Mouse (Mus musculus) right cerebral cortex, postnatal 10 days (tissue): ENCODE measurements around the gene Vmn1r116.
"Not testable (repeated sequence)": the region's sequence is repeated elsewhere in the genome, so short reads cannot be mapped to it uniquely, and the experiment has no call there.

Experiments used
- DNase-seq, 2 experiments: peaks; one replicate each; pipeline ENCODE4 v3.0.0; 2021; ENCODE audit warnings: low spot score in 2 of 2

Vmn1r116 gene

DNA sequence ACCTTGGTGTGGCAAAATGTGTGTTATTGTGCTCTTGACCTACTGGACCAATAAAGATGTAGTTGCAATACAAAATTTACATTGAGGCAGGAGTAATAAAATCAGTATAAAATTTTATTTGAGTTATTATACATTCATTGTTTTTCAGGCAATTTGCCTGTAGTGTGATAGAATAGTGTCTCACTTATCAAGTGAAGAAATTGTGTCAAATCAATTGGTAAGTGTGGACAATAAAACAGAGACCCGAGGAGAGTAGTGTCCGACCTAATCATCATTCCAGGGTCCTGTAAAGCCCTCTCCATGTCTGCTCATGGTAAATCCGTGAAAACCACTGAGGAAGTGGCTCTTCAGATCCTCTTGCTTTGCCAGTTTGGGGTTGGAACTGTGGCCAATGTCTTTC is at the start of gene Vmn1r116:
Vmn1r116 (plus strand) TSS at position 301 of the 400 bp plus-strand sequence.
- DNase-seq = not testable (repeated sequence)

DNA sequence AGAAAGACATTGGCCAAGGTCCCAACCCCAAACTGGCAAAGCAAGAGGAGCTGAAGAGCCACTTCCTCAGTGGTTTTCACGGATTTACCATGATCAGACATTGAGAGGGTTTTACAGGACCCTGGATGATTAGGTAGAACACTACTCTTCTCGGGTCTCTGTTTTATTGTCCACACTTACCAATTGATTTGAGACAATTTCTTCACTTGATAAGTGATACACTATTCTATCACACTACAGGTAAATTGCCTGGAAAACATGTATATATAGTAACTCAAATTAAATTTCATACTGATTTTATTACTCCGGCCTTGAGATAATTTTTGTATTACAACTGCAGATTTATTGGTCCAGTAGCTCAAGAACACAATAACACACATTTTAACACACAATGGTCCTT is 27.2 kb upstream of the Vmn1r116 start, which contains the start of gene Vmn1r115:
Vmn1r115 (minus strand) TSS at position 101 of the 400 bp plus-strand sequence.
- not testable (repeated sequence) for DNase-seq

DNA sequence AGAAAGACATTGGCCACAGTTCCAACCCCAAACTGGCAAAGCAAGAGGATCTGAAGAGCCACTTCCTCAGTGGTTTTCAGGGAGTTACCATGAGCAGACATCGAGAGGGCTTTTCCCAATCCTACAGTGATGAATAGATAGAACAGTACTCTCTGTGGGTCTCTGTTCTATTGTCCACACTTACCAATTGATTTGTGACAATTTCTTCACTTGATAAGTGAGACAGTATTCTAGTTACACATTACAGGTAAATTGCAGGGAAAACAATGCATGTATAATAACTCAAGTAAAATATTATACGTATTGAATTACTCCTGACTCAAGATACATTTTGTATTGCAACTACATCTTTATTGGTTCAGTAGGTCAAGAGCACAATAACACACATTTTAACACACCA is 12.0 kb downstream of the Vmn1r116 start, which contains the start of gene Vmn1r117:
Vmn1r117 (minus strand) TSS at position 101 of the 400 bp plus-strand sequence.
- not testable (repeated sequence) for DNase-seq

DNA sequence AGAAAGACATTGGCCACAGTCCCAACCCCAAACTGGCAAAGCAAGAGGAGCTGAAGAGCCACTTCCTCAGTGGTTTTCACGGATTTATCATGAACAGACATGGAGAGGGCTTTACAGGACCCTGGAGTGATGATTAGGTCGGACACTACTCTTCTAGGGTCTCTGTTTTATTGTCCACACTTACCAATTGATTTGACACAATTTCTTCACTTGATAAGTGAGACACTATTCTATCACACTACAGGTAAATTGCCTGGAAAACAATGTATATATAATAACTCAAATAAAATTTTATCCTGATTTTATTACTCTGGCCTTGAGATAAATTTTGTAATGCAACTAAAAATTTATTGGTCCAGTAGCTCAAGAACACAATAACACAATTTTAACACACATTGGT is 40.2 kb downstream of the Vmn1r116 start, which contains the start of gene Vmn1r118:
Vmn1r118 (minus strand) TSS at position 101 of the 400 bp plus-strand sequence.
- not testable (repeated sequence) for DNase-seq
